Mouse (Mus musculus) heart, adult 18-20 months (tissue): ENCODE results near the gene Ftcd. TPM values are rescaled to one million over a fixed set of nuclear protein-coding genes. Genes with fewer than 3 reads are reported as not detected.

Experiments used
- DNase-seq, 2 experiments: peaks; one replicate each; pipeline ENCODE4 v3.0.0; 2021 to 2022; ENCODE audit warnings: mixed read lengths in 1 of 2
- long read RNA-seq, 2 experiments: library from polyadenylated mRNA; stranded (forward); transcript quantifications; one replicate each; pipeline ENCODE4 v2.0.0; 2021
- total RNA-seq, 2 experiments: library from RNA; stranded (reverse); gene quantifications; 2 replicates each; pipeline ENCODE4 v1.2.3; 2021

The Ftcd gene
- not detected for total RNA-seq
- long read RNA-seq, experiment 1 = 0 reads
- long read RNA-seq, experiment 2 = 0 reads

DNA sequence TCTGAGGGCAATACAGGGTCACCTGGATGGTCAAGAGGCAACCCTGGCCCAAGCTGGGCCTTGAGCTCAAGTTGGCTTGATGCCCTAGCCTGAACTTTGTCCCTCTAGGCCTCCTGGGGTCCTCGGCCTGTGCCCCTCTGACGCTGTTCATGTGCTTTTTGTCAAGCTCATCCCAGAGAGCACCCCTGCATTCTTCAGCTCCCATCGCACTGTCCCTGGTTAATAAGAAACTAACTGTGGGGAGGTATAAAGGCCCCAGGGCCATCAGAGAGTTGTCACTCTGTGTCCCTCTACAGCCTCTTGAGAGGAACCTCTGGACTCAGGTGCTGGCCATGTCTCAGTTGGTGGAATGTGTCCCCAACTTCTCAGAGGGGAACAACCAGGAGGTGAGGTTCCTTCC is at the start of gene Ftcd:
Gene Ftcd (plus strand): TSS at position 275 of the 400 bp plus-strand sequence.
- DNase-seq = no peak

- DNase-seq = no peak
Observed at GRCm38 (mm10) chr10:76530922-76531321, 44.5 kb upstream of the Ftcd start.

DNA sequence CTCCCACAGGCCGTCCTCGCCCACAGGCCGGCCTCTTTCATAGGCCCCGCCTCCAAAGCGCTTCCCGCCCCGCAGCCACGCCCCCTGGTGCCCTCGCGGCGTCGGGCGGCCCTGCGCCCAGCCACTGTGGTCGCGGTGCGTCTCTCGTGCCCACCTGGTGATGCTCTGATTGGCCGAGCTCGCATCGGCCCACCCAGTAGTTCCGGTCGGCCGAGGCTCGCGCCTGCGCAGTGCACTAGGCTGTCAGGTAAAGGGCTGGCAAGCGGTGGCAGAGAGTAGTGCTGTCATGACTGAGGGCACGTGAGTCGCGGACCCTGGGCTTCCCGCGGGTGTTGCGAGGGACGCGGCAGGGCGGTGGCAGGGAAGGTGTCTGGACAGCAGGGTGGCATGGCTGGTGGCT is 44.1 kb upstream of the Ftcd start, which contains the start of gene Lss:
Gene Lss (plus strand): TSS at position 214 of the 400 bp plus-strand sequence.
- DNase-seq = peak; percentile 93 to 96

DNA sequence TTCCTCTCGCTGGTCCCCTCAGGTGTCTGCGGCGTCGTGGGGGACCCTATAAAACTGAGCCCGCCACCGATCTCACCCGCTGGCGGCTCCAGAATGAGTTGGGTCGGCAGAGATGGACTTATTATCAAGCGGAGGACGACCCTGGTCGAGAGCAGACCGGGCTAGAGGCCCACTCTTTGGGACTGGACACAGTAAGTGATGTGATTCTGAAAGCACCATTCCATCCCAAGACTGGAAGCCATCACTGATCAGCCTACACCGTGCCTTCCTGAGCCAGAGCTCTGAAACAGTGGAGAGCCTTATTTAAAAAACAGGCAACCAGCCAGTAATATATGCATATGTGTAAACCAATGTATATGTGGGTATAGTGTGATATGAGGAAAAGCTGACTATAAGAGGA is 43.6 kb upstream of the Ftcd start:
- DNase-seq = no peak

- DNase-seq = no peak
Observed at GRCm38 (mm10) chr10:76535526-76535925, 39.9 kb upstream of the Ftcd start.

- DNase-seq = no peak
Observed at GRCm38 (mm10) chr10:76537619-76538018, 37.8 kb upstream of the Ftcd start.

- no peak for DNase-seq
Observed at GRCm38 (mm10) chr10:76541336-76542085, 33.9 kb upstream of the Ftcd start.

- DNase-seq = no peak
Observed at GRCm38 (mm10) chr10:76542636-76543375, 32.6 kb upstream of the Ftcd start.

- no peak for DNase-seq
Observed at GRCm38 (mm10) chr10:76546566-76546965, 28.9 kb upstream of the Ftcd start.

DNA sequence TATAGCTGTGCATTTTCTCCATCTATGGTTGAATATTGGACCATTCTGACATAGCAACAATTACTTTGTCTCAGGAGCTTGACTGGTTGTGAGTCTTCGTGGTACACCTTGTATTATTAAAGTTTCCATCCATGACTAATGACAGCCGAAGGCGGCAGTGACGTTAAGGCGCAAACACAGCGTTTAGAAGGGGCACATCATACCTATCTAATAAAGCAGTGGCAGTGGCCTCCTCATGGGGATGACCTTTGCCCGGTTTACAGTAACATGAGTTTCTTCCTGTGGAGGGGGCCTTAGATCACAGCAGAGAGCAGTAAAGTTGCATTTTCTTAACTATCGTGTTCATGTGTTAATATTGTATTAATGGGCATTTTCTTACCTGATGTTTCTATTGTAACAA is 27.2 kb upstream of the Ftcd start:
- DNase-seq = no peak

DNA sequence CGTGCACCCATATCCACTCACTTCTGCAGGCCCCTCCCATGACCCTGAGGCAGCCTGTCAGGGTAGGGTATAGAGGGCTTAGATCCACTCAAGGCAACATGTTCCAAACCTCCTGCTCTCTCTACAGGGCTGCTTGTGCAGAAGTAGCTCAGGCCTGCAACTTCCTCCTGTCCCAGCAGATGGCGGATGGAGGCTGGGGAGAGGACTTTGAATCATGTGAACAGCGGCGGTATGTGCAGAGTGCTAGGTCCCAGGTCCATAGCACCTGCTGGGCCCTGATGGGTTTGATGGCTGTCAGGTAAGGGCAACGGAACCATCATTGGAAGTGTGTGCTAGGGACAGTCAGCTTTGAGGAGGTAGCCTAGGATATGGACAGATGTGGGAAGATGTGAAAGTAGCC is 25.0 kb upstream of the Ftcd start:
- peak in 1 of 2 experiments; percentile 14 for DNase-seq

DNA sequence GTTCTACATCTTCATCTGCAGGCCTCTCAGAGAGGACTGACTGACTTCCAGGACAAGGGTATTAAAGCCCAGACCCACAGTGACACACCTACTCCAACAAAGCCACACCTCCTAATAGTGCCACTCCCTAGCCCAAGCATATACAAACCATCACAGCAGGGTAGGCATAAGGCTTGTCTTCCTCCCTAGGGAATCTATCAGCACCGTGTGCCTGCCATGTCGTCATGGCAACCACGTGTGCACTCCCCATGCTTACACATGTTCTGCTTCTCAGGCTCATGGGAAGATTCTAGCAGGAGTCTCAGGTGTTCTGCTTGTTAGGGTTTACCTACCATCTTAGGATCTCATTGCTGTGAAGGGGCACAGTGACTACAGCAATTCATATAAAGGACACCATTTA is 23.9 kb upstream of the Ftcd start:
- no peak for DNase-seq

GRCm38 (mm10) chr10:76554061-76554460 is 21.4 kb upstream of the Ftcd start:
- no peak for DNase-seq

GRCm38 (mm10) chr10:76561972-76562371 is 13.5 kb upstream of the Ftcd start, which contains the start of gene Spatc1l:
Gene Spatc1l, plus strand, starts transcription at chr10:76562272.
- no peak for DNase-seq

DNA sequence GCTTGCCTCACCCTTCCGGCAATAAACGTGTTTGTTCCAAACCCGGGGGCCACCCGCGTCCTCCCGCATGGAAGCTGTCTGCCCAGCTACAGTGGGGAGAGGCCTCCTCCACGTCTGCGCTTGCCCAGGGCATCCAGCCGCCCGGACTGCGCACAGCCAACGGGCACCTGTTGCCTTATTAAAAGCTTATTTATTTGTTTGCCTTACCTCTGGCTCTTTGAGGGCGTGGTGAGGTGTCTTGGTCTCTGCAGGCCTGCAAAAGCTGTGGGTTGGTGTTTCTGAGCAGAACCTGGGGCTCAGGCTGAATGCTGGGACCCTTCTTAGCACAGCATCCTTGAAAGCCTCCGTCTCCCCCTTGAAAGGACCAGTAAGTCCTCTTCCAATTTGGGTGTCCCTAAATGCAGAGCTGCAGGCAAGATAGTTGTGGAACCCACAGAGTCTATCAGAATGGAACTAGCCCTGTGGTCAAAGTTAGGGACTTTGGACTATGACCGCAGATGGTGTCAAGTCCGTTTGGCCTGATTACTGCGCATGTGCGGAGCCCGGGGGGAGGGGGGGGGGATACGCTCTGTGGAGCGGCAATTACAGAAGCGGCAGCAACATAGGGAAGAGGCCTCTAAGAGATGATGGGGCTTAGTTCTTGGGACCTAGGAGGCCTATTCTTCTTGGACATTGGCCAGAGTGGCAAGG is 5.3 kb upstream of the Ftcd start:
- DNase-seq = no peak

DNA sequence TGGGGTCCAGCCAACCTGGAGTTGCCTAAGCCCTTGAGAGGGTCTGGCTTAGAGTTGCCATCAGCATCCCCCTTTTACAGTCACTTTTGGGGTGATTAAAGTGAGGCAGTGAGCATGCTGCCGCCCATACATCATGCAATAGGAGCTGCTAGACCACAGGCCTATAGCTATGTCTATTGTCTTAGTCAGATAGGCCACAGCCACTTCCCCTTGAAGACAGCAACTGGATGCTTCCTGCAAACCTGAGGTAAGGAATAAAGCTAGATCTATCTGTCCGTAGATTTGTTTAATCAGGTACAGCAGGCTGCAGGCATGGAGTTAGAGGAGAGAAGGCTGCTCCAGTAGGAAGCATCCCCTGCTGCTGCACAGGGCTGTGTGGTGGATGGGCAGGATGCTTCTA is 4.4 kb upstream of the Ftcd start:
- no peak for DNase-seq

- no peak for DNase-seq
Observed at GRCm38 (mm10) chr10:76572151-76572550, 3.3 kb upstream of the Ftcd start.

DNA sequence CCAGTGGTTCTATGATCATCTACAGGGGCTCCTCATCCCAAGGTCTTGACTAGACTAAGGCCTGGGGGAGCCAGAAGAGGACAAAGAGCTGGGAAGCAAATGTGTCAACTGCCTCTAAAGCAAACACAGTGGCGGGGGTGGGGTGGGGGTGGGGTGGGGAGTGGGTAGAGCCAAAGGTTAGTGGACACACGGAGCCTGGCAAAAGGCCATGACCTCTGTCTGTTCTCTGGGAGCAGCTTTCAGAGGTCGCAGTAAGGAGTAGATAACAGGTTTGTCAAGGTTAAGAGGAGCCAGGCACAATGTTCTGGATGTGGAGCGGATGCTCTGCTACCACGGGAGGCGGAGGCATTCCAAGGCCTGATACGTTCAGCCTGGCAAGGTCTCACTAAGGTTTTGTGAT is 1.5 kb downstream of the Ftcd start:
- no peak for DNase-seq

- no peak for DNase-seq
Observed at GRCm38 (mm10) chr10:76584138-76584537, 8.7 kb downstream of the Ftcd start.

DNA sequence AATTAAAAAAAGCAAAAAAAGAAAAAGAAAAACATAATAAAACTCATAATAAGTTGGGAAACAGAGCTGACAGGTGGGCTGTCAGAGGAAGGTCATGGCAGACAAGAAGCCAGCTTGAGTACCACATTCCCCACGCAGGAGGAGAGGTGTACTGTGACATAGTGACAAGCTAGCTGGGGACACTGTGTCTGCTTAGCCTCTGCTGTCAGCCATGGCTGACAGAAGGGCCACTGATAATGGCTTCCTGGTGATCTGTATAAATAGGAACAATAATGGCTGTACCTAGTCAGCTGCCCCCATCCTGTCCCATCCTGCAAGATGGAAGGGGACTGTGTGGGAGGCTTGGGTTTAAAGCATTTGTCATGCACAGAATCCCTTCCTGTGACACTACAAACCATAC is 10.7 kb downstream of the Ftcd start:
- DNase-seq = peak; percentile 22 to 50

GRCm38 (mm10) chr10:76590197-76590596 is 14.7 kb downstream of the Ftcd start:
- DNase-seq = peak in 1 of 2 experiments; percentile 21

DNA sequence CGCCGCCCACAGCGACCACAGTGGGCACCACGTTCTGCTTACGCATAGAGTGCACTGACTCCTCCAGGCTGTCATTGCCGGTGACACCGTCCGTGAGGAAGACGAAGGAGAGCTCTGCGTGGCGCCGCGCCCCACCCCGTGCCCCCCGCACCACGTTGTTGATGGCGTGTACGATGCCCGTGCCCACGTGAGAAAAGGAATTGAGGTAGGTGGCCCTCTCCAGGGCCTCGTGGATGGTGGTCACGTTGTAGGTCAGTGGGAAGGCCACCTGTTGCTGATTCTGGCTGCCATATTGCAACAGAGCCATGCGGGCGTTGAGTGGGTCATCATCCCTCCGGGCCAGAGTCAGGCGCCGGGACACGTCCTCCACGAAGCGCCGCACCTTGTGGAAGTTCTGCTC is 20.9 kb downstream of the Ftcd start:
- DNase-seq = no peak

GRCm38 (mm10) chr10:76602690-76603089 is 27.2 kb downstream of the Ftcd start:
- no peak for DNase-seq
